Mouse (Mus musculus): ENCODE measurements around the gene Tcp11.

The Tcp11 gene

GRCm38 (mm10) chr17:28036813-28037756 lies 43.4 kb downstream of the Tcp11 start:
- no peak for DNase-seq (ENCODE audit: low spot score)

GRCm38 (mm10) chr17:28034986-28035385 lies 45.5 kb downstream of the Tcp11 start:
- DNase-seq (ENCODE audit: low spot score), result no peak

- no peak for DNase-seq (ENCODE audit: low spot score)
Measured at GRCm38 (mm10) chr17:28033046-28033580, 47.3 kb downstream of the Tcp11 start.

GRCm38 (mm10) chr17:28032219-28032618 lies 48.2 kb downstream of the Tcp11 start:
- no peak for DNase-seq (ENCODE audit: low spot score)

- DNase-seq (ENCODE audit: low spot score), result no peak
Measured at GRCm38 (mm10) chr17:28031281-28031941, 49.0 kb downstream of the Tcp11 start.

GRCm38 (mm10) chr17:28030446-28030845 lies 50.0 kb downstream of the Tcp11 start:
- no peak for DNase-seq (ENCODE audit: low spot score)

- DNase-seq (ENCODE audit: low spot score), result no peak
Measured at GRCm38 (mm10) chr17:28029308-28029707, 51.1 kb downstream of the Tcp11 start.

GRCm38 (mm10) chr17:28028236-28028635 lies 52.2 kb downstream of the Tcp11 start:
- no peak for DNase-seq (ENCODE audit: low spot score)

- DNase-seq (ENCODE audit: low spot score), result no peak
Measured at GRCm38 (mm10) chr17:28027197-28027596, 53.2 kb downstream of the Tcp11 start.

- DNase-seq (ENCODE audit: low spot score), result peak; percentile 58
Measured at GRCm38 (mm10) chr17:28026111-28026872, 54.1 kb downstream of the Tcp11 start.

GRCm38 (mm10) chr17:28025541-28025961 lies 54.9 kb downstream of the Tcp11 start:
- no peak for DNase-seq (ENCODE audit: low spot score)

GRCm38 (mm10) chr17:28022854-28023655 lies 57.4 kb downstream of the Tcp11 start:
- DNase-seq (ENCODE audit: low spot score), result no peak

- DNase-seq (ENCODE audit: low spot score), result no peak
Measured at GRCm38 (mm10) chr17:28021911-28022310, 58.5 kb downstream of the Tcp11 start.

GRCm38 (mm10) chr17:28019785-28020696 lies 60.4 kb downstream of the Tcp11 start:
- DNase-seq (ENCODE audit: low spot score), result no peak

- DNase-seq (ENCODE audit: low spot score), result no peak
Measured at GRCm38 (mm10) chr17:28018776-28019175, 61.7 kb downstream of the Tcp11 start.

GRCm38 (mm10) chr17:28018344-28018743 lies 62.1 kb downstream of the Tcp11 start:
- DNase-seq (ENCODE audit: low spot score), result no peak
